Comparison of ENCODE assay signal across 8 mouse cellular contexts in genomic region chr14:73382699-73383098, GRCm38 (mm10). TPM values are rescaled to one million over a fixed set of nuclear protein-coding genes. Genes with fewer than 3 reads are reported as not detected.
A peak's percentile ranks its signal among the peaks of the same experiment; 100 is the strongest.
DNase-seq lines count a peak whose midpoint lies in the region; ATAC-seq and TF ChIP-seq lines count a peak whose summit lies in the region.

No protein-coding gene starts in this region.

- H3K4me2 ChIP-seq in limb, embryonic 14.5 days (replicated peaks; ENCODE audit: low read depth, low read length, severe bottlenecking), result peak overlapping the region; percentile 63
- peak overlapping the region; percentile 67 for H3K4me2 ChIP-seq in neural tube, embryonic 12.5 days (replicated peaks)

- peak; percentile 45 for DNase-seq in ovary, postnatal 36 days (ENCODE audit: low spot score)
- no peak for DNase-seq in ovary, postnatal 10 days (ENCODE audit: low spot score)
- DNase-seq in cerebellum, postnatal 25 days, result peak; percentile 82 to 88
- peak; percentile 77 to 83 for DNase-seq in kidney, adult 8-10 months
- no peak for DNase-seq in limb, embryonic 14.5 days (ENCODE audit: low spot score)
- no peak for DNase-seq in thymus, postnatal 10 days (ENCODE audit: low spot score in 2 of 2)

- ATAC-seq in granulocyte monocyte progenitor cell, adult 5-6 weeks (replicated peaks; ENCODE audit: poor library complexity, severe bottlenecking), result peak; percentile 52
- ATAC-seq in limb, embryonic 14.5 days (ENCODE audit: low FRiP score, low read depth), result no peak
- no peak for ATAC-seq in neural tube, embryonic 12.5 days (ENCODE audit: low FRiP score, low read depth)

- peaks cover 26% of the 10 kb centered on the region for H3K4me1 ChIP-seq in limb, embryonic 14.5 days (ENCODE audit: control insufficient read depth, insufficient read depth, low read length)
- peaks cover 16% of the 10 kb centered on the region for H3K4me1 ChIP-seq in neural tube, embryonic 12.5 days

- peak overlapping the region; percentile 98 for H3K4me3 ChIP-seq in limb, embryonic 14.5 days (replicated peaks; ENCODE audit: low read length)
- no peak overlapping the region; the same call in 1 of the 2 replicates for H3K4me3 ChIP-seq in neural tube, embryonic 12.5 days

- peak overlapping the region; percentile 18; the same call in 1 of the 2 replicates for H3K9ac ChIP-seq in limb, embryonic 14.5 days (ENCODE audit: low read depth, low read length, severe bottlenecking)
- H3K9ac ChIP-seq in neural tube, embryonic 12.5 days, result 0 out of 2 replicates have a peak overlapping the region, but pooled peaks have one; percentile 8

- H3K36me3 ChIP-seq in limb, embryonic 14.5 days (ENCODE audit: control insufficient read depth, insufficient read depth, low read length), result peaks cover 19% of the 10 kb centered on the region
- peaks cover 8% of the 10 kb centered on the region; the same call in 1 of the 2 replicates for H3K36me3 ChIP-seq in neural tube, embryonic 12.5 days

- H3K27ac ChIP-seq in limb, embryonic 14.5 days (replicated peaks; ENCODE audit: low read depth, low read length), result no peak overlapping the region
- no peak overlapping the region for H3K27ac ChIP-seq in neural tube, embryonic 12.5 days

- no peaks in the 10 kb centered on the region for H3K27me3 ChIP-seq in limb, embryonic 14.5 days (ENCODE audit: control insufficient read depth, insufficient read depth, low read length)
- H3K27me3 ChIP-seq in neural tube, embryonic 12.5 days (replicated peaks), result no peaks in the 10 kb centered on the region

- TF ChIP-seq POLR2A in limb, embryonic 14.5 days (IDR thresholded peaks at IDR 0.05; ENCODE audit: borderline replicate concordance, extremely low read depth, insufficient read depth, insufficient read length), result no peak

- 33% methylated on average over 9 of the region's 9 CpGs for WGBS in limb, embryonic 14.5 days
- 63% methylated on average over 9 of the region's 9 CpGs for WGBS in neural tube, embryonic 12.5 days

- no peaks in the 10 kb centered on the region for H3K9me3 ChIP-seq in limb, embryonic 14.5 days (ENCODE audit: control insufficient read depth, low read length)
- no peaks in the 10 kb centered on the region for H3K9me3 ChIP-seq in neural tube, embryonic 12.5 days

RNA-seq across cellular contexts. Expression of gene Itm2b, which starts 2.4 kb away (rescaled TPM):
- total RNA-seq in granulocyte monocyte progenitor cell, adult 5-6 weeks (2014; fragmentation: Nextera tagmentation), result 834 and 975 TPM in 2 replicates
- total RNA-seq in granulocyte monocyte progenitor cell, adult 5-6 weeks (2017), result 1,023 and 1,048 TPM in 2 replicates
- polyA plus RNA-seq in limb, embryonic 14.5 days (2012; rRNA removed), result 511 and 533 TPM in 2 replicates
- polyA plus RNA-seq in limb, embryonic 14.5 days (2014; fragmentation: Nextera tagmentation; extraction: Ambion mirVana), result 971 and 997 TPM in 2 replicates
- polyA plus RNA-seq in neural tube, embryonic 12.5 days (2016; fragmentation: Nextera tagmentation; extraction: Ambion mirVana), result 441 and 471 TPM in 2 replicates

RNA-seq across cellular contexts. Expression of gene Rb1, which starts 57.1 kb away (rescaled TPM):
- 25.4 and 34.8 TPM in 2 replicates for total RNA-seq in granulocyte monocyte progenitor cell, adult 5-6 weeks (2014; fragmentation: Nextera tagmentation)
- total RNA-seq in granulocyte monocyte progenitor cell, adult 5-6 weeks (2017), result 16.2 and 18.7 TPM in 2 replicates
- polyA plus RNA-seq in limb, embryonic 14.5 days (2012; rRNA removed), result 14.9 and 15.6 TPM in 2 replicates
- polyA plus RNA-seq in limb, embryonic 14.5 days (2014; fragmentation: Nextera tagmentation; extraction: Ambion mirVana), result 29.6 and 31.0 TPM in 2 replicates
- 38.1 and 46.0 TPM in 2 replicates for polyA plus RNA-seq in neural tube, embryonic 12.5 days (2016; fragmentation: Nextera tagmentation; extraction: Ambion mirVana)

Comparison
In these comparisons a context has a peak if more than half of its experiments do, and no peak if none do; other contexts are left out.
1. DNase-seq: peak in ovary, postnatal 36 days (single experiment), cerebellum, postnatal 25 days (2 of 2) and kidney, adult 8-10 months (2 of 2); none in ovary, postnatal 10 days (single experiment), limb, embryonic 14.5 days (single experiment) and thymus, postnatal 10 days (0 of 2).